Comparison of ENCODE assay signal across 33 mouse cellular contexts in the genomic region with DNA sequence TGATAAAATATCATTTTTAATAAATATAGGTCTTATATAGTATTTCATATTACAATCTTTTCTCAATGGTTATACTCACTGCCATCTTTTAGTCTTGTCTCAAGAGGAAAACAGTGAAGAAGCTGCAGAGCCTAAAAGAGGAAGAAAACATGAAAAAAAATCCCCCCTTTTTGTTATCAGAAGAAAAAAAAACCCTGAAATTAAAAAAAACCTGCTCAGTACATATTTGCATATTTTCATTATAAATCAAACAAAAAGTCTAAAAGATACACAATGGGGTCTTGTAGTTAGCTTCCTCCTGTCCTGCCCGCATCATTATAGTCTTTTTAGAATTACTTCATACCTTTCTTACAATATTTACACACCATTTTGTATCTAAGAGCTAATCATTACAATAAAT. TPM values are rescaled to one million over a fixed set of nuclear protein-coding genes. Genes with fewer than 3 reads are reported as not detected.
"Had no signal": no experiment of that assay in that cellular context is flagged by ENCODE, and none has a peak within 500 bp of the region (broad histone marks: within the 10 kb centered on the region; RNA-seq: fewer than 3 reads in every experiment).

No protein-coding gene starts in this region.

- H3K4me3 ChIP-seq: limb, embryonic 12.5 days; limb, embryonic 13.5 days; limb, embryonic 15.5 days; liver, embryonic 12.5 days; liver, embryonic 13.5 days; liver, embryonic 15.5 days; lung, embryonic 15.5 days; megakaryocyte, embryonic 14.5 days; midbrain, embryonic 10.5 days; midbrain, embryonic 12.5 days; midbrain, embryonic 13.5 days; midbrain, embryonic 15.5 days; myocyte had no signal

- DNase-seq: left cerebral cortex, postnatal 4 days; liver; liver, embryonic 13.5 days; liver, postnatal 0 days; lung, adult 18-20 months; lung, adult 2 months; lung, embryonic 14.5 days; lung, postnatal 10 days; lung, postnatal 14 days; lung, postnatal 36 days; lung, postnatal 4 days; midbrain, embryonic 14.5 days had no signal

- H3K4me2 ChIP-seq: limb, embryonic 12.5 days; limb, embryonic 13.5 days; limb, embryonic 15.5 days; liver, embryonic 11.5 days; liver, embryonic 12.5 days; liver, embryonic 13.5 days; liver, embryonic 15.5 days; lung, embryonic 14.5 days; lung, embryonic 15.5 days; midbrain, embryonic 11.5 days; midbrain, embryonic 12.5 days; midbrain, embryonic 13.5 days; midbrain, embryonic 15.5 days had no signal

- H3K9ac ChIP-seq: limb, embryonic 12.5 days; limb, embryonic 13.5 days; limb, embryonic 15.5 days; liver, embryonic 12.5 days; liver, embryonic 13.5 days; liver, embryonic 14.5 days; liver, embryonic 15.5 days; liver, postnatal 0 days; lung, embryonic 14.5 days; lung, embryonic 15.5 days; midbrain, embryonic 12.5 days; midbrain, embryonic 13.5 days; midbrain, embryonic 15.5 days had no signal

- H3K27me3 ChIP-seq: limb, embryonic 12.5 days; limb, embryonic 13.5 days; limb, embryonic 15.5 days; liver, embryonic 12.5 days; liver, embryonic 13.5 days; liver, embryonic 15.5 days; lung, embryonic 15.5 days; megakaryocyte, embryonic 14.5 days; midbrain, embryonic 12.5 days; midbrain, embryonic 13.5 days; midbrain, embryonic 15.5 days had no signal

- H3K27ac ChIP-seq: limb, embryonic 12.5 days; limb, embryonic 13.5 days; limb, embryonic 15.5 days; liver, embryonic 12.5 days; liver, embryonic 13.5 days; liver, embryonic 14.5 days; liver, embryonic 15.5 days; lung, embryonic 15.5 days; midbrain, embryonic 10.5 days; midbrain, embryonic 12.5 days; midbrain, embryonic 13.5 days; midbrain, embryonic 15.5 days had no signal

- H3K4me1 ChIP-seq: limb, embryonic 12.5 days; limb, embryonic 13.5 days; limb, embryonic 15.5 days; liver, embryonic 12.5 days; liver, embryonic 13.5 days; liver, embryonic 15.5 days; lung, embryonic 15.5 days; midbrain, embryonic 10.5 days; midbrain, embryonic 12.5 days; midbrain, embryonic 13.5 days; midbrain, embryonic 15.5 days had no signal

- H3K9me3 ChIP-seq: limb, embryonic 12.5 days; limb, embryonic 13.5 days; limb, embryonic 15.5 days; liver, embryonic 12.5 days; liver, embryonic 13.5 days; liver, embryonic 15.5 days; lung, embryonic 15.5 days; megakaryocyte, embryonic 14.5 days; midbrain, embryonic 10.5 days; midbrain, embryonic 12.5 days; midbrain, embryonic 13.5 days; midbrain, embryonic 15.5 days had no signal

RNA-seq across cellular contexts. Expression of a gene that starts 57.2 kb away (rescaled TPM):
- total RNA-seq: left cerebral cortex, adult 8-10 months; left cerebral cortex, postnatal 10 days; left cerebral cortex, postnatal 14 days; left cerebral cortex, postnatal 25 days; left cerebral cortex, postnatal 36 days; left cerebral cortex, postnatal 4 days; midbrain, postnatal 0 days had no signal
